Mouse (Mus musculus): ENCODE results near the gene Xrcc5. TPM values are rescaled to one million over a fixed set of nuclear protein-coding genes. Genes with fewer than 3 reads are reported as not detected.

The Xrcc5 gene
- total and polyA plus RNA-seq, 3 experiments: 53.4 to 83.5 (median 60.3) TPM

GRCm38 (mm10) chr1:72278085-72278484, 29.1 kb upstream of the Xrcc5 start:
- Histone ChIP-seq H3K79me2 (replicated peaks; ENCODE audit: control insufficient read depth, extremely low read depth, insufficient read depth, poor library complexity, severe bottlenecking) (0 out of 2 replicates have a peak, but pooled peaks cover 2% of the 10 kb centered on the region), H3K27ac (ENCODE audit: insufficient read depth, low read depth) (no peak overlapping the region), H3K4me1 (ENCODE audit: control insufficient read depth in 1 of 2, insufficient read depth in 2 of 2) (peaks cover 0 to 11% of the 10 kb centered on the region in 2 experiments; a peak in 1 of 4 replicates), H3K9ac (ENCODE audit: insufficient read depth, low read depth) (no peak overlapping the region), H3K27me3 (replicated peaks) (no peaks in the 10 kb centered on the region), H3K9me3 (replicated peaks; ENCODE audit: low read length) (peaks cover 4% of the 10 kb centered on the region), H3K36me3 (replicated peaks in 1 of 2; ENCODE audit: control insufficient read depth in 1 of 2, insufficient read depth in 1 of 2, low read length in 1 of 2) (peaks cover 24 to 44% of the 10 kb centered on the region in 2 experiments), H3K4me2 (ENCODE audit: insufficient read depth, low read depth, poor library complexity, severe bottlenecking) (no peak overlapping the region), H3K4me3 (replicated peaks in 1 of 3; ENCODE audit: low read depth in 2 of 3, low read length in 2 of 3, poor library complexity in 1 of 3) (no peak overlapping the region)
- dilution Hi-C loops (cut with MboI; ENCODE audit: extremely low pct_ligation_motif_present, extremely low pct_unique_long_range_greater_than_20kb, low sequenced_read_pairs) (no loop called here), in situ Hi-C loops (cut with MboI; ENCODE audit: low pct_ligation_motif_present, low pct_unique_long_range_greater_than_20kb, low sequenced_read_pairs) (no loop called here)
- TF ChIP-seq MAZ (IDR thresholded peaks at IDR 0.05; ENCODE audit: low read depth, low read length): no peak
- TF ChIP-seq ZKSCAN1 (IDR thresholded peaks at IDR 0.05; ENCODE audit: borderline replicate concordance, low read depth, low read length): no peak
- TF ChIP-seq MEF2A (IDR thresholded peaks at IDR 0.05; ENCODE audit: borderline replicate concordance, low read depth, low read length): no peak
- no peak for TF ChIP-seq CHD2 (IDR thresholded peaks at IDR 0.05; ENCODE audit: low read length)
- TF ChIP-seq ZNF384 (IDR thresholded peaks at IDR 0.05; ENCODE audit: low read depth, low read length): no peak
- no peak for TF ChIP-seq HCFC1 (IDR thresholded peaks at IDR 0.05; ENCODE audit: low read depth, low read length)
- TF ChIP-seq KAT2A (IDR thresholded peaks at IDR 0.05; ENCODE audit: insufficient replicate concordance, low read length): no peak
- no peak for TF ChIP-seq MXI1 (IDR thresholded peaks at IDR 0.05; ENCODE audit: low read depth, low read length)
- no peak for TF ChIP-seq ZMIZ1 (IDR thresholded peaks at IDR 0.05; ENCODE audit: low read depth, low read length)
- no peak for TF ChIP-seq POLR2AphosphoS2 (IDR thresholded peaks at IDR 0.05; ENCODE audit: low read depth, low read length)
- no peak for TF ChIP-seq BHLHE40 (IDR thresholded peaks at IDR 0.05; ENCODE audit: low read depth, low read length)
- TF ChIP-seq USF1 (IDR thresholded peaks at IDR 0.05; ENCODE audit: low read depth, low read length): no peak
- TF ChIP-seq POLR2A (IDR thresholded peaks at IDR 0.05; ENCODE audit: low read depth, low read length): no peak
- TF ChIP-seq NELFE (IDR thresholded peaks at IDR 0.05; ENCODE audit: low read depth, low read length): no peak
- TF ChIP-seq JUN (IDR thresholded peaks at IDR 0.05; ENCODE audit: insufficient read depth, low read depth, low read length): no peak
- TF ChIP-seq ELF1 (IDR thresholded peaks at IDR 0.05; ENCODE audit: low read depth, low read length): no peak
- TF ChIP-seq MAFK (IDR thresholded peaks at IDR 0.05; ENCODE audit: insufficient replicate concordance, low read length): no peak
- TF ChIP-seq JUND (conservative IDR thresholded peaks at IDR 0.05; ENCODE audit: low read depth, low read length): no peak
- TF ChIP-seq TCF12 (IDR thresholded peaks at IDR 0.05; ENCODE audit: low read depth, low read length): no peak
- DNase-seq (ENCODE audit: extremely low read depth): no peak

DNA sequence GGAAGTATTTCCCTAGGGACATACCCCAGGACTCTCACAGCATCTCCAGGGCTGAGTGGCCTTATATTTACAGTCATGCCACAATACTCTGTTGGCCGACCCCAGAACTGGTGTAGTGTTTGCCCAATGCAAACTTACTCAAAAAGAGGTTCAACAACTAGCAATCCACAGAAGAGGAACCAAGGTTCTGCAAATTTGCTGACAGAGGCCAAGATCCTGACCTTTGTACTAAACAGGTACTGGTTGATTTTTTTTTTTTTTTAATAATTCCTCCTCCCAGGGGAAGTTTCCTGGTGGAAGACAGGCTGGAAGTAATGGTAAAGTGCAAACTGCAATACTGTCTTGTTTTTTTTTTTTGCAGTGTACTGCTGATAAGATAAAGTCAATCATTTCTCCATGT, 24.6 kb upstream of the Xrcc5 start:
- dilution Hi-C loops (cut with MboI; ENCODE audit: extremely low pct_ligation_motif_present, extremely low pct_unique_long_range_greater_than_20kb, low sequenced_read_pairs): no loop called here
- Histone ChIP-seq H3K4me1 (ENCODE audit: control insufficient read depth in 1 of 2, insufficient read depth in 2 of 2) (peaks cover 2 to 15% of the 10 kb centered on the region in 2 experiments; a peak in 2 of 4 replicates), H3K9me3 (replicated peaks; ENCODE audit: low read length) (no peaks in the 10 kb centered on the region), H3K27ac (ENCODE audit: insufficient read depth, low read depth) (no peak overlapping the region), H3K4me2 (ENCODE audit: insufficient read depth, low read depth, poor library complexity, severe bottlenecking) (no peak overlapping the region), H3K4me3 (replicated peaks in 1 of 3; ENCODE audit: low read depth in 2 of 3, low read length in 2 of 3, poor library complexity in 1 of 3) (no peak overlapping the region), H3K36me3 (replicated peaks in 1 of 2; ENCODE audit: control insufficient read depth in 1 of 2, insufficient read depth in 1 of 2, low read length in 1 of 2) (peaks cover 0 to 5% of the 10 kb centered on the region in 2 experiments), H3K9ac (ENCODE audit: insufficient read depth, low read depth) (no peak overlapping the region), H3K27me3 (replicated peaks) (peaks cover 19% of the 10 kb centered on the region), H3K79me2 (replicated peaks; ENCODE audit: control insufficient read depth, extremely low read depth, insufficient read depth, poor library complexity, severe bottlenecking) (peaks cover 2% of the 10 kb centered on the region; the same call in 1 of the 2 replicates)
- no peak for TF ChIP-seq UBTF (IDR thresholded peaks at IDR 0.05; ENCODE audit: low read depth, low read length)
- TF ChIP-seq NELFE (IDR thresholded peaks at IDR 0.05; ENCODE audit: low read depth, low read length): no peak
- TF ChIP-seq JUND (conservative IDR thresholded peaks at IDR 0.05; ENCODE audit: low read depth, low read length): no peak
- no peak for TF ChIP-seq CHD2 (IDR thresholded peaks at IDR 0.05; ENCODE audit: low read length)
- no peak for TF ChIP-seq RCOR1 (conservative IDR thresholded peaks at IDR 0.05; ENCODE audit: low read depth, low read length)
- no peak for TF ChIP-seq GABPA (IDR thresholded peaks at IDR 0.05; ENCODE audit: insufficient replicate concordance, low read depth, low read length)
- no peak for TF ChIP-seq TBP (conservative IDR thresholded peaks at IDR 0.05; ENCODE audit: low read depth, low read length)
- no peak for TF ChIP-seq SMC3 (IDR thresholded peaks at IDR 0.05; ENCODE audit: low read depth, low read length)
- TF ChIP-seq POLR2AphosphoS2 (IDR thresholded peaks at IDR 0.05; ENCODE audit: low read depth, low read length): no peak
- no peak for TF ChIP-seq USF2 (conservative IDR thresholded peaks at IDR 0.05; ENCODE audit: low read depth, low read length)
- no peak for TF ChIP-seq ZKSCAN1 (IDR thresholded peaks at IDR 0.05; ENCODE audit: borderline replicate concordance, low read depth, low read length)
- TF ChIP-seq PAX5 (IDR thresholded peaks at IDR 0.05; ENCODE audit: low read length): no peak
- TF ChIP-seq CHD1 (IDR thresholded peaks at IDR 0.05; ENCODE audit: low read depth, low read length): no peak
- TF ChIP-seq MAFK (IDR thresholded peaks at IDR 0.05; ENCODE audit: insufficient replicate concordance, low read length): no peak
- TF ChIP-seq RAD21 (IDR thresholded peaks at IDR 0.05; ENCODE audit: low read depth, low read length): no peak
- TF ChIP-seq JUN (IDR thresholded peaks at IDR 0.05; ENCODE audit: insufficient read depth, low read depth, low read length): no peak
- no peak for TF ChIP-seq MAX (IDR thresholded peaks at IDR 0.05; ENCODE audit: low read length)
- in situ Hi-C loops (cut with MboI; ENCODE audit: low pct_ligation_motif_present, low pct_unique_long_range_greater_than_20kb, low sequenced_read_pairs): no loop called here
- DNase-seq (ENCODE audit: extremely low read depth): no peak
